ENCODE assay signal across 1 mouse cellular context in genomic region chr9:57148144-57148878, GRCm38 (mm10).
TF ChIP-seq lines count a peak whose summit lies in the region.

TSS of gene Neil1 (minus strand) at chr9:57148305.

TF ChIP-seq in MEL, 35 proteins besides CTCF, POLR2A, EP300 and RAD21 (continued from another document):
- TF ChIP-seq TCF12 (IDR thresholded peaks at IDR 0.05; ENCODE audit: low read depth, low read length) (peak; percentile 78), UBTF (IDR thresholded peaks at IDR 0.05; ENCODE audit: borderline replicate concordance, insufficient read depth, low read depth, low read length) (no peak), MYB (IDR thresholded peaks at IDR 0.05; ENCODE audit: low read depth, low read length) (no peak), RCOR1 (IDR thresholded peaks at IDR 0.05; ENCODE audit: low read depth, low read length) (0 out of 2 replicates have a peak, but pooled peaks have one; percentile 40), POLR2AphosphoS2 (IDR thresholded peaks at IDR 0.05; ENCODE audit: low read length) (peak; percentile 73)
TF ChIP-seq in MEL: peak in this region for 21.
